Mouse (Mus musculus): ENCODE data around the gene Bbs2.

DNA sequence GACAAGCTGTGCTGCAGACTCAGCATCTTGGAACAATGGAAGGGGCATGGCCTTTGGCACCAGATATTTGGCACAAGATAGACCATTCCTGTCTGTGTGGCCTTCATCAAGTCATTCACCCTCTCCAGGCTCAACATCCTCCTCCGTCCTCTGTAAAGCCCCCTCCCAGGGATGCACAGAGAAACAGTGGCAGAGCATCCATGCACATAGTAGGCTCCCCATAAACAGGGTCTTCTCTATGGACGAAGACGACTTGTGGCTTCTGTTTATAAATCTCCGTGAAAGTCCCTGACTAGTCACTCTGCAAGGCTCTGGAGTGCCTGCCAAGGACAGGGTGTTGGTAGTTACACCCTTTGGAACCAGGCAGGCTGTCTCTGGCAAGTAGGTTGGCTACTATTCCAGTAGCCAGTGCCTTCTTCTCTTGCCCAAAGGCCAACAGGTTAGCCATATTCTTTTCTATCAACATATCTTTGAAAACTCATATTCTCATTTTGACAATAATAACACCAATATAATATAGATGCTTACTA is 41.6 kb upstream of the Bbs2 start:
- TF ChIP-seq CTCF (IDR thresholded peaks at IDR 0.05; ENCODE audit: insufficient read depth, low read length) (no peak), POLR2A (IDR thresholded peaks at IDR 0.05; ENCODE audit: borderline replicate concordance, extremely low read depth, low read depth, low read length) (no peak)

Data from lung, adult 2 months (tissue).